Mouse (Mus musculus) heart, adult 2 months (tissue): Measurements from ENCODE around the gene Grk2. TPM values are rescaled to one million over a fixed set of nuclear protein-coding genes. Genes with fewer than 3 reads are reported as not detected.

Experiments used
- DNase-seq, 2 experiments: peaks; one replicate each; pipeline ENCODE4 v3.0.0; 2021
- H3K27ac ChIP-seq: fragments of 200-600 bp; 2 replicates; pipeline ENCODE4 v1.8.1; 2022
- H3K27me3 ChIP-seq: fragments of 200-500 bp; 2 replicates; pipeline ENCODE4 v1.6.1; 2012; ENCODE audit warnings: mild to moderate bottlenecking, low read length, inconsistent platforms, mixed read lengths; ENCODE audit not compliant: control insufficient read depth, insufficient read depth
- H3K36me3 ChIP-seq: fragments of 200-500 bp; 2 replicates; pipeline ENCODE4 v1.6.1; 2012; ENCODE audit warnings: low read length, inconsistent platforms; ENCODE audit not compliant: control insufficient read depth, insufficient read depth
- H3K4me1 ChIP-seq: fragments of 200-500 bp; 2 replicates; pipeline ENCODE4 v1.6.1; 2011; ENCODE audit warnings: low read length; ENCODE audit not compliant: control insufficient read depth, insufficient read depth
- H3K4me3 ChIP-seq: fragments of 200-600 bp; 2 replicates; pipeline ENCODE4 v1.8.1; 2022
- H3K79me2 ChIP-seq: fragments of 200-500 bp; replicated peaks from 2 replicates; pipeline ENCODE4 v1.6.1; 2012; ENCODE audit warnings: mild to moderate bottlenecking, inconsistent platforms, low read length, moderate library complexity, mixed read lengths; ENCODE audit not compliant: control insufficient read depth, insufficient read depth
- H3K9ac ChIP-seq: fragments of 200-500 bp; 2 replicates; pipeline ENCODE4 v1.6.1; 2012; ENCODE audit warnings: low read depth, mild to moderate bottlenecking, control low read depth, inconsistent platforms, low read length, mixed read lengths
- CTCF ChIP-seq: fragments of 200-600 bp; IDR thresholded peaks from 2 replicates; pipeline ENCODE4 v1.8.1; 2022; ENCODE audit warnings: antibody characterized with exemption, mild to moderate bottlenecking, moderate library complexity
- EP300 ChIP-seq: fragments of 200-500 bp; IDR thresholded peaks from 2 replicates; pipeline ENCODE4 v1.6.1; 2011; ENCODE audit warnings: low read depth, low read length, control low read depth; ENCODE audit not compliant: insufficient read depth
- POLR2A ChIP-seq: fragments of 200-500 bp; IDR thresholded peaks from 2 replicates; pipeline ENCODE4 v1.6.1; 2011; ENCODE audit warnings: mild to moderate bottlenecking, low read depth, low read length, control low read depth; ENCODE audit not compliant: insufficient read depth
- WGBS: fragments of 180-500 bp; shearing (Covaris S2); methylation state at CpG from one replicate; pipeline ENCODE4 v1.1.7; 2018; 5-methylcytosine and 5-hydroxymethylcytosine counted together
- intact Hi-C: fragments of 180-260 bp; cut with DNase I; formaldehyde crosslinking; loops from one replicate; pipeline ENCODE4 v1.15.1; 2025
- polyA plus RNA-seq: library from polyadenylated mRNA; depleted of rRNA; stranded (reverse); fragments of >200 nt; gene quantifications from 2 replicates; pipeline ENCODE4 v1.2.3, GENCODE M21; 2012
- total RNA-seq, 2 experiments: library from RNA; stranded (reverse); gene quantifications; 2 replicates each; pipeline ENCODE4 v1.2.3; 2021

Gene Grk2
- total and polyA plus RNA-seq, 3 experiments, result 53.6 to 59.0 (median 56.0) TPM

- intact Hi-C loops, result loop anchor here (1.0 to 2.0 kb wide), 2 partner anchors 23 to 26 kb away; partner anchors contain the start of gene Grk2
- Histone ChIP-seq H3K36me3 (no peaks in the 10 kb centered on the region), H3K4me1 (peaks cover 2% of the 10 kb centered on the region; the same call in 1 of the 2 replicates), H3K27me3 (no peaks in the 10 kb centered on the region), H3K9ac (peak within 1 kb of the TSS; percentile 62), H3K79me2 (no peaks in the 10 kb centered on the region), H3K27ac (peak within 1 kb of the TSS; percentile 45), H3K4me3 (peak within 1 kb of the TSS; percentile 58)
- under 1% methylated on average over 48 of the region's 50 CpGs for WGBS
- no peak for TF ChIP-seq EP300
- no peak for TF ChIP-seq POLR2A
- TF ChIP-seq CTCF, result peak; percentile 88
- peak; percentile 89 for DNase-seq
These were observed 23.0 kb downstream of the Grk2 start, which contains the start of gene Ankrd13d for GRCm38 (mm10) chr19:4282898-4283553. TSS of gene Ankrd13d (minus strand) at chr19:4283137.

GRCm38 (mm10) chr19:4280425-4280824 lies 25.6 kb downstream of the Grk2 start:
- DNase-seq, result no peak
- Histone ChIP-seq H3K79me2 (no peaks in the 10 kb centered on the region), H3K27me3 (no peaks in the 10 kb centered on the region), H3K9ac (no peak overlapping the region), H3K4me1 (peaks cover 2% of the 10 kb centered on the region; the same call in 1 of the 2 replicates), H3K4me3 (no peak overlapping the region), H3K36me3 (no peaks in the 10 kb centered on the region), H3K27ac (no peak overlapping the region)
- no peak for TF ChIP-seq POLR2A
- no peak for TF ChIP-seq CTCF
- no peak for TF ChIP-seq EP300
- intact Hi-C loops, result no loop called here
- 98% methylated on average over 9 of the region's 9 CpGs for WGBS

- Histone ChIP-seq H3K27ac (no peak overlapping the region), H3K9ac (no peak overlapping the region), H3K4me3 (no peak overlapping the region), H3K36me3 (no peaks in the 10 kb centered on the region), H3K27me3 (no peaks in the 10 kb centered on the region), H3K4me1 (peaks cover 2% of the 10 kb centered on the region; the same call in 1 of the 2 replicates), H3K79me2 (no peaks in the 10 kb centered on the region)
- WGBS, result 98% methylated on average over 1 of the region's 1 CpGs
- intact Hi-C loops, result no loop called here
- TF ChIP-seq EP300 (no peak), POLR2A (no peak), CTCF (peak; percentile 29)
- no peak for DNase-seq
These were observed 26.5 kb downstream of the Grk2 start for GRCm38 (mm10) chr19:4279487-4279886.

- DNase-seq, result no peak
- intact Hi-C loops, result no loop called here
- H3K36me3 ChIP-seq, result no peaks in the 10 kb centered on the region
- H3K27me3 ChIP-seq, result no peaks in the 10 kb centered on the region
- TF ChIP-seq CTCF, result no peak
- no peak for TF ChIP-seq POLR2A
- TF ChIP-seq EP300, result no peak
- no peak overlapping the region for H3K9ac ChIP-seq
- no peak overlapping the region for H3K4me3 ChIP-seq
- no peak overlapping the region for H3K27ac ChIP-seq
- H3K4me1 ChIP-seq, result no peaks in the 10 kb centered on the region; the same call in 1 of the 2 replicates
- no peaks in the 10 kb centered on the region for H3K79me2 ChIP-seq
- 96% methylated on average over 11 of the region's 11 CpGs for WGBS
These were observed 35.0 kb downstream of the Grk2 start for GRCm38 (mm10) chr19:4270972-4271371.

GRCm38 (mm10) chr19:4270187-4270586 lies 35.8 kb downstream of the Grk2 start:
- Histone ChIP-seq H3K36me3 (no peaks in the 10 kb centered on the region), H3K27ac (no peak overlapping the region), H3K4me3 (no peak overlapping the region), H3K9ac (no peak overlapping the region), H3K79me2 (no peaks in the 10 kb centered on the region), H3K4me1 (no peaks in the 10 kb centered on the region; the same call in 1 of the 2 replicates), H3K27me3 (no peaks in the 10 kb centered on the region)
- peak in 1 of 2 experiments; percentile 13 for DNase-seq
- no peak for TF ChIP-seq CTCF
- TF ChIP-seq POLR2A, result no peak
- TF ChIP-seq EP300, result no peak
- WGBS, result 55% methylated on average over 6 of the region's 6 CpGs
- intact Hi-C loops, result no loop called here
